Mouse (Mus musculus): ENCODE results near the gene Rab3c. TPM values are rescaled to one million over a fixed set of nuclear protein-coding genes. Genes with fewer than 3 reads are reported as not detected.

Rab3c gene
- polyA plus RNA-seq, 1 experiment, result 0.41 TPM

DNA sequence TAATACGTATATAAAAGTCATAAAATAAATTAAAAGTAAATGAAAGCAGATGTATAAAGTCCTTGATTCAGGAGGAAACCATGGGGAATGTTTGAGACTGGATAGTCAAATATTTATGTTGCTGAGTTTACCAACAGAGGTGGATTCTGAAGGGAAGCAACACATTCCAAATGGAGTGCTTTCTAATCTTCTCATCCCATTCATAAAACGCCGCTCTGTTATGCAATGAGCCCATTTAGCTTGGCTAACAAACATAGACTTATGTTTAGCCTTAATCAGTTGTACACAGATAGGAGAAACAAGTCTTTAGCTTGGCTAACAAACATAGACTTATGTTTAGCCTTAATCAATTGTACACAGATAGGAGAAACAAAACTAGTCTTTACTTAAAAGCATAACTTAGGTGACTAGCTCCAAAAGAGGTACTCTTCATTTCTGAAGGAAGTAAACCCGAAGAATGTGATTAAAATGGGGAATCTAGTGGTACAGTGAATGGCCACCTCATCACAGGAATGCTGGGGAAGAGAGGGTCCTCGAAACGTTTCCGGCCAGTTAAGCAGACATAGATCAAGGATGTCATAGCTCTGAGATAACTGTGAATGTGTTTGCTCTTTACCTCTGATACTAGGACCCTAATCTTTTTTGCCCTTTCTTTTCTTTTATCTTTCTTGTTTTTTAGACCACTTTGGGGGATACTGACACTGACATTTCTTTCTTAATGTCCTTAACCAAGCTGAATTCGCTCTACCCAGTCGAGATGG lies 1.6 kb downstream of the Rab3c start:
- 52% methylated on average over 9 of the region's 9 CpGs for WGBS
- TF ChIP-seq POLR2A (IDR thresholded peaks at IDR 0.05; ENCODE audit: low read depth, low read length), result no peak
- no peak for TF ChIP-seq CTCF (IDR thresholded peaks at IDR 0.05; ENCODE audit: extremely low read depth, insufficient read length, insufficient replicate concordance, low read depth, low read length)

DNA sequence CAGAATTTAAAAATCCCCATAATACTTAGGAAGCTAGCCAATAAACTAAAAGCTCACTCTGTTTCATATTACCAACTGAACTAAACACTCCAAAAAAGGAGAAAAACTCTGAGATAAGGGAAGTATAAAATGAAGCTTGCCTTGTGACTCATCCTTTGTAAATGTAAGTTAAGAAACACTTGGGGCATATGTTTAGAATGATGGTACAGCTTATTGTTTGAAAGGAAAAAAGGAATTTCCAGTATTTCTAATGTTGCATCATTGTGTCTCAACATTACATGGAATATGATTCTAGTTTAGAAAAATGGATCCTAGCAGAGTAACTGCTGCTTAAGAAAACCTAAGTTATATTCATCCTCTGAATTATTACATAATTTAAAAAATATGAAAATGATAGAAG lies 3.1 kb downstream of the Rab3c start:
- Histone ChIP-seq H3K36me3 (ENCODE audit: control insufficient read depth, insufficient read depth, low read length) (no peaks in the 10 kb centered on the region), H3K27ac (ENCODE audit: insufficient read depth, low read depth, low read length) (no peak overlapping the region), H3K4me3 (ENCODE audit: low read depth, low read length) (no peak overlapping the region), H3K4me1 (ENCODE audit: control insufficient read depth, insufficient read depth, insufficient read length, low read length) (no peaks in the 10 kb centered on the region), H3K27me3 (ENCODE audit: control insufficient read depth, insufficient read depth, low read length) (no peaks in the 10 kb centered on the region)
- TF ChIP-seq CTCF (IDR thresholded peaks at IDR 0.05; ENCODE audit: extremely low read depth, insufficient read length, insufficient replicate concordance, low read depth, low read length) (no peak), POLR2A (IDR thresholded peaks at IDR 0.05; ENCODE audit: low read depth, low read length) (no peak)

More for the DNA sequence above, 1.6 kb downstream of the Rab3c start:
- no peak overlapping the region for H3K4me3 ChIP-seq (ENCODE audit: low read depth, low read length)
- no peaks in the 10 kb centered on the region for H3K4me1 ChIP-seq (ENCODE audit: control insufficient read depth, insufficient read depth, insufficient read length, low read length)
- H3K27me3 ChIP-seq (ENCODE audit: control insufficient read depth, insufficient read depth, low read length), result no peaks in the 10 kb centered on the region
- no peaks in the 10 kb centered on the region for H3K36me3 ChIP-seq (ENCODE audit: control insufficient read depth, insufficient read depth, low read length)
- H3K27ac ChIP-seq (ENCODE audit: insufficient read depth, low read depth, low read length), result no peak overlapping the region

DNA sequence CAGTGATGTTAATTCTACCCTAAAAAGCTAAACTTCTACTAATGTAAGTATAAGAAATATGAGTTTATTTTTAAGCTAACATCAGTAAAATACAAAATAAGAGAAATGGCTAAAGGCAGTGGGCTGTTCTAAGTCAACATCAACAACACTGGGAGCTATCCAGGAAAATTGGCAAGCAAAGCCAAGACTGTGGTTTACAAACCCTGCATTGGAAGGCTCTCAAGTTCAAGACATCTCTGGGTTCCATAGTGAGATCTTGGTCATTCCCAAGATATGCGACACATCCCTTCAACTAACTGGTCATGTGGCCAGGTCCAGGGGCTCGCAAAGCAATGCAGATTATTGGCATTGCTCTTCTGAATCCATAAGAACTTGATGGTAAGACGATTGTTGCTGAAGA lies 5.3 kb downstream of the Rab3c start:
- WGBS, result 81% methylated on average over 3 of the region's 3 CpGs
- no peak for TF ChIP-seq CTCF (IDR thresholded peaks at IDR 0.05; ENCODE audit: extremely low read depth, insufficient read length, insufficient replicate concordance, low read depth, low read length)
- no peak for TF ChIP-seq POLR2A (IDR thresholded peaks at IDR 0.05; ENCODE audit: low read depth, low read length)

DNA sequence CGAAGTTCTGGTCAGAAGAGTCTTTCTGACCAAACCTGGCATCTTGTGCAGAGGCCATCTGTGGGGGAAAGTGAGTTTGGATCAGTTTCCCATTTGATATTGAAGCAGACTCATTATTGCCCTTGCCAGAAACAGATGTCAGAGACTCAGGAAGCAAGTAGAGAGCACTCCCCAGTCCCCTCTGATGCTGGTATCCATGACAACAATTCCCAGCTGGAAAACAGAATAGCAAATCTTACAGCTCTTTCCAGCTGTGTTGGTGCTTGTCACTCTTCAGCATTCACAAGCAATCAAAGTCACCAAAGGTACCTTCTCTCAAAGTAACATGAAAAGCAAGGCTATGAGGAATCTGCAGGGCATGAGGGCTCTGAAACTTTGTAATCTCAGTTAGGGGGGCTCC lies 20.1 kb downstream of the Rab3c start:
- WGBS, result 42% methylated on average over 1 of the region's 1 CpGs
- Histone ChIP-seq H3K27ac (ENCODE audit: insufficient read depth, low read depth, low read length) (no peak overlapping the region), H3K4me3 (ENCODE audit: low read depth, low read length) (no peak overlapping the region), H3K27me3 (ENCODE audit: control insufficient read depth, insufficient read depth, low read length) (no peaks in the 10 kb centered on the region), H3K4me1 (ENCODE audit: control insufficient read depth, insufficient read depth, insufficient read length, low read length) (no peaks in the 10 kb centered on the region), H3K36me3 (ENCODE audit: control insufficient read depth, insufficient read depth, low read length) (no peaks in the 10 kb centered on the region)
- no peak for TF ChIP-seq CTCF (IDR thresholded peaks at IDR 0.05; ENCODE audit: extremely low read depth, insufficient read length, insufficient replicate concordance, low read depth, low read length)
- TF ChIP-seq POLR2A (IDR thresholded peaks at IDR 0.05; ENCODE audit: low read depth, low read length), result no peak

More for the DNA sequence above, 5.3 kb downstream of the Rab3c start:
- no peaks in the 10 kb centered on the region for H3K36me3 ChIP-seq (ENCODE audit: control insufficient read depth, insufficient read depth, low read length)
- no peaks in the 10 kb centered on the region for H3K4me1 ChIP-seq (ENCODE audit: control insufficient read depth, insufficient read depth, insufficient read length, low read length)
- no peaks in the 10 kb centered on the region for H3K27me3 ChIP-seq (ENCODE audit: control insufficient read depth, insufficient read depth, low read length)
- no peak overlapping the region for H3K27ac ChIP-seq (ENCODE audit: insufficient read depth, low read depth, low read length)
- no peak overlapping the region for H3K4me3 ChIP-seq (ENCODE audit: low read depth, low read length)

DNA sequence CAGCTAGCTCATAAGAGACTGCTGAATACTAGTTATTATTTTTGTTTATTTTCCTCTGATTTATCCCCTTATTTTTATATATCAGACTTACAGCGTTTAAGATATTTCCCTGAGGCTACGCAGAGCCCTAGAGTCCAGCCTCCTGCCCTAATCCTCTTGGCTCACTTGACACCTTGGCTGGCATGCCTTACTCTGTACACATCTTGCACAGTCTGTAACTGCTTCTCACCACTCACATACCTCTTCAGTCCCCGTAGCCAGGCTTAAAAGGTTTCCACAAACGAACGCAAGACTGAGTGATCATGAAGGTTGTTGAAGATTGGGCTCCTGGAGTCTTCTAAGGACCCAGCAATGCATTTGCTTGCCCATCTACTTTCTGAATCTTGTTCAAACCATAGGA lies 29.3 kb downstream of the Rab3c start:
- TF ChIP-seq CTCF (IDR thresholded peaks at IDR 0.05; ENCODE audit: extremely low read depth, insufficient read length, insufficient replicate concordance, low read depth, low read length) (no peak), POLR2A (IDR thresholded peaks at IDR 0.05; ENCODE audit: low read depth, low read length) (no peak)
- Histone ChIP-seq H3K36me3 (ENCODE audit: control insufficient read depth, insufficient read depth, low read length) (no peaks in the 10 kb centered on the region), H3K27ac (ENCODE audit: insufficient read depth, low read depth, low read length) (no peak overlapping the region), H3K4me1 (ENCODE audit: control insufficient read depth, insufficient read depth, insufficient read length, low read length) (no peaks in the 10 kb centered on the region), H3K27me3 (ENCODE audit: control insufficient read depth, insufficient read depth, low read length) (no peaks in the 10 kb centered on the region), H3K4me3 (ENCODE audit: low read depth, low read length) (no peak overlapping the region)
- 83% methylated on average over 5 of the region's 5 CpGs for WGBS

DNA sequence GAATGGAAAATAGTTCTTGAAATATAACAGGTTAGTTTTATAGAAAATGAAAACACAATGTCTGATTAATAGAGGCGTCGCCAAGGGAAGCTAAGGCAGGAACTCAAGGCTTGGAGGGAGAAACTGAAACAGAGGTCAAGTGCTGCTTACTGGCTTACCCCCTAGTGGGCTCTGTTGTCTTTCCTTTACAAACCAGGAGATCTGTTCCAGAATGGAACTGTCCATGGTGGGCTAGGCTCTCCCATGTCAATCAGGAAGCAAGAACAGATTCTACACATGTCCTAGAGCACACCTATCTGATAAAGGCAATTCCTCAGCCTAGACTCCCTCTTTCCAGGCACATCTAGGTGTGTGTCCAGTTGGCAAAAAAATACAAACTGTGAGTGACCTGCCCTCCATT lies 32.3 kb downstream of the Rab3c start:
- H3K4me1 ChIP-seq (ENCODE audit: control insufficient read depth, insufficient read depth, insufficient read length, low read length), result no peaks in the 10 kb centered on the region
- 74% methylated on average over 2 of the region's 2 CpGs for WGBS
- no peak for TF ChIP-seq CTCF (IDR thresholded peaks at IDR 0.05; ENCODE audit: extremely low read depth, insufficient read length, insufficient replicate concordance, low read depth, low read length)
- no peak for TF ChIP-seq POLR2A (IDR thresholded peaks at IDR 0.05; ENCODE audit: low read depth, low read length)
- no peaks in the 10 kb centered on the region for H3K36me3 ChIP-seq (ENCODE audit: control insufficient read depth, insufficient read depth, low read length)
- no peaks in the 10 kb centered on the region for H3K27me3 ChIP-seq (ENCODE audit: control insufficient read depth, insufficient read depth, low read length)
- no peak overlapping the region for H3K27ac ChIP-seq (ENCODE audit: insufficient read depth, low read depth, low read length)
- no peak overlapping the region for H3K4me3 ChIP-seq (ENCODE audit: low read depth, low read length)

DNA sequence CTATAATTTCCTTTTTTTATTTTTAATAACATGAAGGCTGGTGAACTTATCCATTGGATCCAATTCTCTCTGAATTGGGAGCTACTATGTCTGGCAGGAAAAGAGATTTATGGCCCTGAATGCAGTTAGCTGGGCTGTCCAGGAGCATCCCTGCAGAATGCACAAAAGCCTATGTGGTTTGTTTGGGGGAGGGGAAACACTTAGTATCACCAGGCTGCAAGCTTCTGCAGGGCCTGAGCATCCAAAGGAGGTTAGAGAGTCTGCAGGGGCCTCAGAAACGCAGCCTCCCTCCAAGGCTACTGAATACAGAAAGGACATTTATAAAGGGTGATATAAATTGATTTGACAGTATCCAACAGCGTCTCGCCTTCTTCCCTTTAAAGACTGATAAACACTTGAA lies 41.8 kb downstream of the Rab3c start:
- no peaks in the 10 kb centered on the region for H3K27me3 ChIP-seq (ENCODE audit: control insufficient read depth, insufficient read depth, low read length)
- TF ChIP-seq POLR2A (IDR thresholded peaks at IDR 0.05; ENCODE audit: low read depth, low read length) (no peak), CTCF (IDR thresholded peaks at IDR 0.05; ENCODE audit: extremely low read depth, insufficient read length, insufficient replicate concordance, low read depth, low read length) (no peak)
- no peaks in the 10 kb centered on the region for H3K4me1 ChIP-seq (ENCODE audit: control insufficient read depth, insufficient read depth, insufficient read length, low read length)
- no peaks in the 10 kb centered on the region for H3K36me3 ChIP-seq (ENCODE audit: control insufficient read depth, insufficient read depth, low read length)
- WGBS, result 63% methylated on average over 3 of the region's 3 CpGs
- no peak overlapping the region for H3K27ac ChIP-seq (ENCODE audit: insufficient read depth, low read depth, low read length)
- H3K4me3 ChIP-seq (ENCODE audit: low read depth, low read length), result no peak overlapping the region
